Mouse (Mus musculus): ENCODE measurements at regions not wholly inside any gene's neighbourhood (a gene's known extent, or its start where the extent isn't known, plus 50 kb on each side); places are given as distances from the start of the nearest gene placed in this dataset.

GRCm38 (mm10) chr4:153074590-153074989 is 408.0 kb downstream of the Ajap1 start:
- TF ChIP-seq CTCF (IDR thresholded peaks at IDR 0.05; ENCODE audit: low read depth, low read length) (no peak), POLR2A (IDR thresholded peaks at IDR 0.05; ENCODE audit: borderline replicate concordance, low read depth, low read length) (no peak)

GRCm38 (mm10) chr4:153070190-153070745 is 412.3 kb downstream of the Ajap1 start:
- Histone ChIP-seq H3K4me3 (ENCODE audit: insufficient read depth, low read length) (no peak overlapping the region), H3K27ac (ENCODE audit: insufficient read depth, low read depth, low read length) (no peak overlapping the region), H3K4me1 (ENCODE audit: control insufficient read depth, insufficient read depth, low read length) (no peaks in the 10 kb centered on the region)
- no peak for TF ChIP-seq POLR2A (IDR thresholded peaks at IDR 0.05; ENCODE audit: borderline replicate concordance, low read depth, low read length)
- no peak for TF ChIP-seq CTCF (IDR thresholded peaks at IDR 0.05; ENCODE audit: low read depth, low read length)

More at GRCm38 (mm10) chr4:153074590-153074989, 408.0 kb downstream of the Ajap1 start:
- H3K4me1 ChIP-seq (ENCODE audit: control insufficient read depth, insufficient read depth, low read length): no peaks in the 10 kb centered on the region
- H3K27ac ChIP-seq (ENCODE audit: insufficient read depth, low read depth, low read length): no peak overlapping the region
- H3K4me3 ChIP-seq (ENCODE audit: insufficient read depth, low read length): no peak overlapping the region

- Histone ChIP-seq H3K4me1 (ENCODE audit: control insufficient read depth, insufficient read depth, low read length) (no peaks in the 10 kb centered on the region), H3K27ac (ENCODE audit: insufficient read depth, low read depth, low read length) (no peak overlapping the region), H3K4me3 (ENCODE audit: insufficient read depth, low read length) (no peak overlapping the region)
- TF ChIP-seq POLR2A (IDR thresholded peaks at IDR 0.05; ENCODE audit: borderline replicate concordance, low read depth, low read length) (no peak), CTCF (IDR thresholded peaks at IDR 0.05; ENCODE audit: low read depth, low read length) (no peak)
Observed at GRCm38 (mm10) chr4:153068484-153069033, 414.1 kb downstream of the Ajap1 start.

- Histone ChIP-seq H3K4me3 (ENCODE audit: insufficient read depth, low read length) (no peak overlapping the region), H3K27ac (ENCODE audit: insufficient read depth, low read depth, low read length) (no peak overlapping the region), H3K4me1 (ENCODE audit: control insufficient read depth, insufficient read depth, low read length) (no peaks in the 10 kb centered on the region)
- no peak for TF ChIP-seq POLR2A (IDR thresholded peaks at IDR 0.05; ENCODE audit: borderline replicate concordance, low read depth, low read length)
- TF ChIP-seq CTCF (IDR thresholded peaks at IDR 0.05; ENCODE audit: low read depth, low read length): no peak
Observed at GRCm38 (mm10) chr4:153064021-153064605, 418.5 kb downstream of the Ajap1 start.

- H3K4me3 ChIP-seq (ENCODE audit: insufficient read depth, low read length): no peak overlapping the region
- no peaks in the 10 kb centered on the region for H3K4me1 ChIP-seq (ENCODE audit: control insufficient read depth, insufficient read depth, low read length)
- H3K27ac ChIP-seq (ENCODE audit: insufficient read depth, low read depth, low read length): no peak overlapping the region
- no peak for TF ChIP-seq CTCF (IDR thresholded peaks at IDR 0.05; ENCODE audit: low read depth, low read length)
- TF ChIP-seq POLR2A (IDR thresholded peaks at IDR 0.05; ENCODE audit: borderline replicate concordance, low read depth, low read length): no peak
Observed at GRCm38 (mm10) chr4:153063402-153063801, 419.2 kb downstream of the Ajap1 start.

- Histone ChIP-seq H3K27ac (ENCODE audit: insufficient read depth, low read depth, low read length) (no peak overlapping the region), H3K4me1 (ENCODE audit: control insufficient read depth, insufficient read depth, low read length) (no peaks in the 10 kb centered on the region), H3K4me3 (ENCODE audit: insufficient read depth, low read length) (no peak overlapping the region)
- TF ChIP-seq CTCF (IDR thresholded peaks at IDR 0.05; ENCODE audit: low read depth, low read length) (no peak), POLR2A (IDR thresholded peaks at IDR 0.05; ENCODE audit: borderline replicate concordance, low read depth, low read length) (no peak)
Observed at GRCm38 (mm10) chr4:153058152-153058551, 424.5 kb downstream of the Ajap1 start.

GRCm38 (mm10) chr4:153023711-153024110 is 458.9 kb downstream of the Ajap1 start:
- Histone ChIP-seq H3K4me3 (ENCODE audit: insufficient read depth, low read length) (no peak overlapping the region), H3K4me1 (ENCODE audit: control insufficient read depth, insufficient read depth, low read length) (no peaks in the 10 kb centered on the region), H3K27ac (ENCODE audit: insufficient read depth, low read depth, low read length) (no peak overlapping the region)
- no peak for TF ChIP-seq CTCF (IDR thresholded peaks at IDR 0.05; ENCODE audit: low read depth, low read length)
- TF ChIP-seq POLR2A (IDR thresholded peaks at IDR 0.05; ENCODE audit: borderline replicate concordance, low read depth, low read length): no peak

GRCm38 (mm10) chr4:153019211-153019610 is 463.4 kb downstream of the Ajap1 start:
- Histone ChIP-seq H3K4me1 (ENCODE audit: control insufficient read depth, insufficient read depth, low read length) (no peaks in the 10 kb centered on the region), H3K27ac (ENCODE audit: insufficient read depth, low read depth, low read length) (no peak overlapping the region), H3K4me3 (ENCODE audit: insufficient read depth, low read length) (no peak overlapping the region)
- TF ChIP-seq POLR2A (IDR thresholded peaks at IDR 0.05; ENCODE audit: borderline replicate concordance, low read depth, low read length) (no peak), CTCF (IDR thresholded peaks at IDR 0.05; ENCODE audit: low read depth, low read length) (no peak)

- no peaks in the 10 kb centered on the region for H3K4me1 ChIP-seq (ENCODE audit: control insufficient read depth, insufficient read depth, low read length)
- H3K27ac ChIP-seq (ENCODE audit: insufficient read depth, low read depth, low read length): no peak overlapping the region
- H3K4me3 ChIP-seq (ENCODE audit: insufficient read depth, low read length): no peak overlapping the region
- TF ChIP-seq POLR2A (IDR thresholded peaks at IDR 0.05; ENCODE audit: borderline replicate concordance, low read depth, low read length) (no peak), CTCF (IDR thresholded peaks at IDR 0.05; ENCODE audit: low read depth, low read length) (no peak)
Observed at GRCm38 (mm10) chr4:153018138-153018921, 464.3 kb downstream of the Ajap1 start.

GRCm38 (mm10) chr4:153017816-153018137 is 464.8 kb downstream of the Ajap1 start:
- no peak for TF ChIP-seq POLR2A (IDR thresholded peaks at IDR 0.05; ENCODE audit: borderline replicate concordance, low read depth, low read length)
- no peak for TF ChIP-seq CTCF (IDR thresholded peaks at IDR 0.05; ENCODE audit: low read depth, low read length)
- H3K4me3 ChIP-seq (ENCODE audit: insufficient read depth, low read length): no peak overlapping the region

More at GRCm38 (mm10) chr4:153017816-153018137, 464.8 kb downstream of the Ajap1 start:
- Histone ChIP-seq H3K27ac (ENCODE audit: insufficient read depth, low read depth, low read length) (no peak overlapping the region), H3K4me1 (ENCODE audit: control insufficient read depth, insufficient read depth, low read length) (no peaks in the 10 kb centered on the region)
